Mouse (Mus musculus) urinary bladder, adult 2 months (tissue): ENCODE measurements around the gene Sigmar1. TPM values are rescaled to one million over a fixed set of nuclear protein-coding genes. Genes with fewer than 3 reads are reported as not detected.

ENCODE experiments used
- DNase-seq: peaks from one replicate; pipeline ENCODE4 v3.0.0; 2022; ENCODE audit warnings: low spot score
- polyA plus RNA-seq: library from polyadenylated mRNA; depleted of rRNA; stranded (reverse); fragments of >200 nt; gene quantifications from 2 replicates; pipeline ENCODE4 v1.2.3, GENCODE M21; 2012

The Sigmar1 gene
- polyA plus RNA-seq, 1 experiment: 81.4 TPM

DNA sequence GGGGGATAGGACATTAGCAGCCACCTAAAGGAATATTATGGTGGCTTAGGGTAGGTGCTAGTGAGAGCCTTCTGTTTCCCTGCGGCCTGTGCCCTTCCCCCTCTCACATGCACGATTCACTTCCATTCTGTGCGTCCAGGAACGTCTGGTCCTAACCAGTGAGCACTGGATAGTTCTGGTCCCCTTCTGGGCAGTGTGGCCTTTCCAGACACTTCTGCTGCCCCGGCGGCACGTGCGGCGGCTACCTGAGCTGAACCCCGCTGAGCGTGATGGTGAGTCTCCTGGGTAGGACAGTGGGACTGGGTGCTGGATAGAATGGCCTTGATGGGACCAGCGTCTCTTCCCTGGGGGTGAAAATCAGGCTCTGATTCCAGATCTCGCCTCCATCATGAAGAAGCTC is 1.4 kb upstream of the Sigmar1 start:
- no peak for DNase-seq

DNA sequence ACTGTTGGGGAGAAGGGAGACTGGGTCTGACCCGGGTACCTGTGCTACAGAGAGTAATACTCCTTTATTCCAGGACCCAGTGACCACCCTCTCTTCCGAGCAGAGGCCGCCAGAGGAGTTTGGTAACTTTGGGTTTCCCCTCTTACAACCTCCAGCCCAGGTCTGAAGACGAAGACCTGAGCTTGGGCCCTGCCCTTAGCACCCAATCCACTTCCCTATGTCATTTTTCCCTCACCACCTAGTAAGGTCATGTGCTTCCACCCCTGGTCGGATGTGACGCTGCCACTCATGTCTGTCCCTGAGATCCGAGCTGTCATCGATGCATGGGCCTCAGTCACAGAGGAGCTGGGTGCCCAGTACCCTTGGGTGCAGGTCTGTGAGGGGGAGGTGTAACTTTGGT is 483 bp upstream of the Sigmar1 start:
- DNase-seq: no peak

DNA sequence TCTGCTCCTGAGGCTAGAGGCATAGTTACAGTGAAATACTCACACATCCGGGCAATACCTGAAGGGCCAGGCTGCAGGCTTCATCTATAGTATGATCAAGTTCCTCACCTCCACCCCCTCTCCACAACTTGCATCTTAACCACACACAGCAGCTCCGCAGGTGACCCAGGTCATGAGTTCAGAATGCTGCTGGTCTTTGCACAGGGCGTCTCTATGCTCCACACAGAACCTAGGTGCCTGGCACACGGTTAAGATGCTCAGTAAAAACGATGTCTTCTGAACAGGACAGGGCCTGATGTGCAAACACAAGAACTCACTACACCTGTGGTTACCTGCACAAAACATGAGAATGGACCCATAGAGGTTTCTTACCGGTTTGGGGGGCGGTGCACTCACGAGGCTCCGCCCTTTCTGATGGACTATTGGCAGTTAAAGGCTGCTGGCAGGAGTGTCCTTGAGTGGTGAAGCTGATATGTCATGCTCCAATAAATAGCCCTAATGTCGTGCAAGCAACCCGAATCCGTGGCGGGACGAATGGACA is 1.1 kb downstream of the Sigmar1 start, which contains the start of gene Galt:
Gene Galt (plus strand): TSS at position 432 of the 541 bp plus-strand sequence.
- no peak for DNase-seq

DNA sequence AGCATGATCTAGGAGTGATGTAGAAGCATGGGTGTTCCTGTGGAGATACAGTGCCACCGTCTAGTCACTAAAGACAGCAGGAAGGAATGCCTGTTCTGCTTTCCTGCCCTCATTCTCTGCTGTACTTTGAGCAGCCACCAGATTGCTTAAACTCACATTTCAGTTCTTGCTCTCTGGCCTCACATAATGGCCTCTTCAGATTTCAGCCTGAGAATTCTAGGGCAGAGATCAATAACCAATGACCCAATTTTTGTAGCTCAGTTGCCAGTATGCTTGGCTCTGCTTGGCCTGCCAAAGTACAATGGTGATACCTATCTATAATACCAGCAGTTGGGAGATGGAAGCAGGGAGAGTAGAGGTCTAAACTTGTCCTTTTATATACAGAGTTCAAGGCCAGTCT is 10.9 kb downstream of the Sigmar1 start:
- DNase-seq: no peak

DNA sequence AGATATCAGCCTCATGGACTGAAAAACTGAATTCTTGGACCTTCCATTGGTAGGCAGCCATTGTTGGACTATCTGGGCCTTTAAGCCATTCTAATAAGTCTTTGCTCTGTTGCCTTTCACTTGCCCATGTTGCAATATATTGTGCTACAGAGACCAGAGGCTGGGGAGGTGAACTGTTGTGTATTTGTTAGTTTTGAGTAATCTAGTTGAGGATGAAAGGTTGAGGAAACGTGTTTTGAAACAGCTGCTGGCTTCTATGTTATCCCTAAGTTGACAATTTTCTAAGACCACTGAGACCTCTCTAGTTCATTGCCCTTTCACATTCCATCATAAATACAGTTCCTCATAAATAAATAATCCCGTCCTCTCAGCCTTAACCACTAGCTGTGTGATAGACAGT is 11.8 kb downstream of the Sigmar1 start:
- DNase-seq: no peak

DNA sequence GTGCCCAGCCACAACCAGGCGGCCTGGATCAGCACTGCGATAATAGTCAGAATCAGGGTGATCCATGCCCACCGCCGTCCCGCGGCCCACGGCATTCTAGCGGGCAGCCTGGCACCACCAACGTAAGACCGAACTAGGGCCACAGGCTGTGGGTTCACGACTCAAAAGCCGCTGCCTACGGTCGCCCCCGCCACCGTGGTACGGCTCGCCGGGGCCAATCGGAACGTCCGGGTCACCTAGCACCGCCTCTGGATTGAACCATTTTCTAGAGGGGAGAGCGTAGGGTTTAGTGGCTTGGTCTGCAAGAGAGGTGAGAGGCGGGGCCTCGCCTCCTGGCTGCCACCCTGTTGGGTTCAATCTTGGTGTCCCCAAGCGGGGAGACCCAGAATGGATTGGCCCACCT is 14.8 kb downstream of the Sigmar1 start:
- DNase-seq: peak; percentile 88

DNA sequence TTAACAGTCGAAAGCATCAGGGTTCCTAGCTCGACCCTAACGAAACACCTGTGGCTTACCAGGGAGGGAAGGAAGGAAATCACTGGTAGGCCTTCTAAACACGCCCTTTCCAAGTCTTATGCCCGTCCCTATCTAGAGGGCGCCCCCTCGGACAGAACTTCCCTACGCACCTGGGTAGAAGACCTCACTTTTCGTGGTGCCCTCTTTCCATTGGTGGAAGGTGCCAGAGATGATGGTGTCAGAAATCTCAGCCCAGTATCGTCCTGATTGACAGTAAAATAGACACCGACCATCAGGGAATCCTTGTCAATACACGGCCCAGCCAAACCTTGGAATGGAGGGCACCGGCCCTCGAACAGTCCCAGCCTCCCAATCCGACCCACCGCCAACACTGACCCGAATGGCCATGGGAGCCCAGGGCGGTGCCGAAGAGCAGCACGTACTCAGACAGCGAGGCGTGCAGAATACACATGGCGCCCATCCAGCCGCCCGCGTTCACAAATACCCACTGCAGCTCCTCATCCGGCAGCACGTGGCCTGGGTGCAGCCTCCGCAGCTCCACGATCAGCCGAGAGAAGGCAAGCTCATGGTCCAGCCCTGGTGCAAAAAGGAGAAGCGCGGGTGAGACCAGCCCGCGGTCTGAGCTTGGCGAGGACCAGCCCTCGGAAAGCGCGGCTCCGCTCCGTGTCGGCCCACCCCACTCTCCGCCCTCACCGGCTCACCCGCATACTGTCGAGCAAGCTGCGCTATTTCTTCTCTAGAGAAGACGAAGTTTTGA is 15.4 kb downstream of the Sigmar1 start:
- no peak for DNase-seq

DNA sequence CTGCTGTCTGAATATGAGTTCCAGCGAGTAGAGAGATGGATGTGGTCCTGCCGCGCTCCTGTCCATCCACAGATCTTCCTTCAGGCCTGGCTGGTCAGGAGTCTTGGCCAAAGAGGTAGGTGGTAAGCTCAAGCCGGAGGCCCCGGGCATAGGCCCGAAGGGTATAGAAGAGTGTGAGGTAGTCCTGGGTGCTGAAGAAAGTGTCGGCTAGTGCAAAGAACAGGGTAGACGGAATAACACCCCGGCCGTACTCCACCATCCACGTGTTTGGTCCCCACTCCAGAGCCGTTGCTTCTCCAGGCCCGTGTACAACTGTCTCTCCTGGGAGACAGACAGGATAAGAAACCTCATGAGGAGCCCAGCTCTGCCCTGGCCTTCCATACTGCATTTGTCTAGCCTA is 16.7 kb downstream of the Sigmar1 start:
- no peak for DNase-seq

DNA sequence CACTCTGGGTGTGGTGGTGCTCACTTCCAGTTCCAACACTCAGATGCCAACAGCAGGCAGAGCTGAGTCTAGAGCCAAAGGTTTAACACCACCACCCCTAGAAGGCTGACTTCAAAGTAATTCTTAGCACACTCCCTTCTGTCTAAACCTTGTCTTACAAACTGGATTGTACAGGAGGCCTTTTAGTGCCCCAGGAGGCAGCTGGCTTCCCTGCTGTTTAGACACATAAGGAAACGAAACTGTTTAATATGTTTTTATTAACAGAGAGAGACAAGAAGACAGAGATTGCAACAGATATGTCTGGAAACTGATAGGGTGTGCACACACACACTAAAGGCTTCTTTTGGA is 17.7 kb downstream of the Sigmar1 start:
- no peak for DNase-seq

DNA sequence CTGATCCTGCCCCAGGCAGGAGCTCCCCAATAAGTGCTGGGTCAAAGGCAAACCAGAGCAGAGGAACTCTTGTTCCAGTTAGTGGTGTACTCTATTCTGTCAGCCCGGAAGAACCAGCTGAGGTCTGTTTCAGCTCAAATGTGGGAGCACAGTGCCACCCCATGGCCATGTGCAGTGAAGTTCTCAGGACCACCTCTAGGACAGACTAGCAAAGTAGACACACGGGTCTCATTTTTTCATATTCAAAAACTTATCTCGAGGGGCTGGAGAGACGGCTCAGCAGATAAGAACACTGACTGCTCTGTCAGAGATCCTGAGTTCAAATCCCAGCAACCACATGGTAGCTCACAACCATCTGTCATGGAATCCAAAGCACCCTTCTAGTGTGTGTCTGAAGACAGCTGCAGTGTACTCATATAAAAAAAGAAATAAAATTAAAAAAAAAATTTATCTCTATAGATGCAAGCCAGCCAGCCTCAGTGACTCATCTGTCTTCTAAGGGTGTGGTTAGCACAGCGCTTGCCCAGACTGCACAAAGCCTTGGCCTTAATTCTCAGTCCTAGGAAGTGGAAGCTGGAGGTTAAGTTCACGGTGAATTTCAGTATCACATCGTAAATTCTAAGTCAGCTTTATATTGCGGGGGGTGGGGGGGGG is 18.2 kb downstream of the Sigmar1 start:
- DNase-seq: peak; percentile 46

DNA sequence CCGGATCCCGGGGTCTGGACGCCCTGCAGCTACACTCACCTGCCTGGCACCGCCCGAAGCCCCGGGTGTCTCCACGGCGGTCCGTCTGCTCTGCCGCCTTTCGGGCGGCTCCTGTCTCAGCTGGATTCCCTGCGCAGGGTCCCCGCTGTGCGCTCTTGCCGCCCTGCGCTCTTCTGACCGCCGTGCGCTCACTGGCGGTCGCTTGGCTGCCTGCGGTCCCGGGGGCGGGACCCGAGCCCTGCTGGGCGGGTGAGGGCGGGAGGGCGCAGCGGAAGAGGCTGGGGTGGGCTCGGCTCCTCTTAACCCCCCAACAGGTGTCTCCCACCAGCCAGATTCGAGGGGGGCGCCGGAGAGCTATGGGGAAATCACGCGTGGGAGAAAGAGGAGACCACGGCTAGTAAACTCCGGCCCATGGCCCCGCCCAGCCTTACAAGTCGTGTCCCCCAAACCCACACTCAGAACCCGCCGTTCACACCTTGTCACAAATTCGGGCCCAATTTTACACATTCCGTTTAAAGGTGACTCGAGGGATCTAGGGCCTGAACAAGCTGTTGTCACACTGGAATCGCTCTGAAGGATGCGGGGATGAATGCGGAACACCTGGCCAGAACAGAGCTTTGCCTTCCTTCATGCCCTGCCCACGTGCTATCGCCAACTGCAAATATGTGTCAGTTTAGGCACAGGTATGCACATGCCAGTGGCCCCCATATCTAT is 24.7 kb downstream of the Sigmar1 start, which contains the start of gene Arid3c:
Gene Arid3c (minus strand): TSS at position 91 of the 714 bp plus-strand sequence.
- DNase-seq: no peak

DNA sequence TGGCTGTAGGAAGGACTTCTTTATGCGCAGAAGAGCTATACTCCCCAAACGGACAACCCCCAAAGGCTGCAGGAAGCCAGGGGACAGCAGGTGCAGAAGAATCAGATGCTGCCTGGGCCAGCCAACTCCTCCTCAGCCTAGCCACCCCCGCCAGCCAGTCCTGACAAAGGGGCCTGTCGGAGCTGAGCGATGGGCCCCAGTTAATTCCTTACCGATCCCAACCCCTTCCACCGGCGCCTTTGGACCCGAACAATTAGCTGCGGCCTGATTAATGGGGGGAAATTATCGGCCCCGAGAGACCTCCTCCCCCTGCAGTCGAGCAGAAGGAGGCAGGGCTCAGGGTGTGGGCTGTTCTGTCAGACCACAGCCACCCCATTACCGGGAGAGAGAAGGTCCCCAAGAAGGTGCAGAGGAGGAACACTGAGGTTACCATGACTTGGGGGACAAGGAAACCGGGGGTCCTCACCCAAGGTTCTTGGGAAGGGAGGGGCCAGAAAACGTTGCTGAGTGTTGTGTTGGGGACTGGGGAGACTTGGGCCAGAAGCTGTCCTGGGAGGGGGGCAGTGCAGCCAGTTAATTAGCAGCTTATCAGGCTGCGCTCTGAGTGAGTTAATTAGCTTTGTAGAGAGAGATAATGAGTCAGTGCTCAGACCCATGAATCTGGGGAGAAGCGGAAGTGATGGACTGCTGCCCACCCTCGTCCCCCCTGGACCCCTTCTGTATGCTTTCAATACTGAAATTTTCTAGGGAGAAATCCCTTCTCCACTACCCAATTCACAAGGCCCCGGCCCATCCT is 28.9 kb downstream of the Sigmar1 start:
- no peak for DNase-seq

DNA sequence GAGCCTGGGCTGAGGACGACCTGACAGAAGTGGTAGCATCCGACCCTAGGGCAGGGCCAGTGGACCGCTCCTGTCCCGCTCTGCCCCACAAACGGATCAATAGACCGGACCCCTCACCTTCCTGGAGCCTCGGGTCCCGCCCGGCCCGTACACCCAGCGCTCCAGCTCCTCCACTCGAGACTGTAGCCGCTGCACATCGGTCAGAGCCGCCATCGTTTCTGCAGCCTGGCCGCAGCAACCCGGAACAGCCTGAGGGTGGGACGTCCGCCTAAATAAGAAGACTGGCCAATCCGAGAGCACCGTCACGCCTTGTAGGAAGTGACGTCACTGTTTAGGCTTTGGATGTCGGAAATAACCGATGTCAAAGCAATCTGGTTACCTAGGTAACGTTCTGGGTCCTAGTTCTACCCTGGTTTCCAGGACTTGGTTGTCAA is 33.0 kb downstream of the Sigmar1 start, which contains the start of gene Dctn3:
Gene Dctn3 (minus strand): TSS at position 253 of the 434 bp plus-strand sequence.
- DNase-seq: peak; percentile 68

DNA sequence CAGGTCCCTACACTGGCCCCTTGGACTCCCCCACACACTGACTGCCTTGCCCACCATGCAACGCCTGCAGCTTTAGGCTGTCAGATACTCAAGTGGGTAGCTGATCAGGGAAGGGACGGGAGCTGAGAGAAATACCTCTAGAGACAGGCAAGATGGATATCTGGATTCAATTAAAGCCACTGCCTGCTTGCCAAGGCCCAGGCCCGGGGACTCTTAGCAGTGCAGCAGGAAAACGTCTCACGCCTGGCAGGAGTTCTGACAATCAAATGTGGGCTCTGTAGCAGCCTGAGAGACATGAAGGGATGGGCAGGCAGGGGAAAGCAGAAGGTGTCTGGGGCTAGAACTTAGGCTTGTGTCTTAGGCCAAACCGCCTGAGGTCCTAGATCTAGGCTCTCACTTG is 39.1 kb downstream of the Sigmar1 start:
- DNase-seq: no peak

DNA sequence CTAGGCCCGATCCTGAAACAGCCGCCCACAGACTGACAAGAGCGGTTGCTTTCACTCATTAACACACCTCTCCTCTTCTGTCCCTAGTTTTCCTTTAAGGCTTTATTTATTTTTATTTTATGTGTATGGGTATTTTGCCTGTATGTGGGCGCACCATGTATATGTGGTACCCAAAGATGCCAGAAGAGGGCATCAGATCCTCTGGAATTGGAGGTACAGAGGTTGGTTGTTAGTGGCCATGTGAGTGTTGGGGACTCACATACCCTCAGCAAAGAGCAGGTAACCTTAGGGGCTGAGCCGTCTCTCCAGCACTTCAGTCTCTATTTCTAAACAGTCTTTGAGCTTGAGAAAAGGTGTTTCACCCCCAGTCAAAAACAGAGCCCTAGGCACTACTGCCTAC is 40.4 kb downstream of the Sigmar1 start:
- DNase-seq: no peak

DNA sequence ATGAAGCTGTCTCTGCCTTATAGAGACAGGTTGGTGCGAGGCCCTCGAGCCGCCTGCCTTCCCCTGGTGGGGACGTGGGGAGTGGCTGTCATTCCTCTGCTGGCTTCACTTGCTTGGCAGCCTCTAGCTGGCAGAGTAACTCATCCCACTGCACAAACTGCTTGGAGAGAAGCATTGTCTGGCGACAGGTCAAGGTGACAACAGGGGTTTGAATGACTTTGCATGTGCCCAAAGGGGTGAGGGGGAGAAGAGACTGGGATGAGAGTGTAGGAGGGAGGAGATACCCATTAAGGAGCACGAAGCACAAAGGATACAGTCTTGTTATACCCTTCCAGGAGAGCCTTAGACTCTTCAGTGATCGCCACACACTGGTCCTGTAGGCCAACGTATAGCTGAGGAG is 40.9 kb downstream of the Sigmar1 start:
- no peak for DNase-seq

DNA sequence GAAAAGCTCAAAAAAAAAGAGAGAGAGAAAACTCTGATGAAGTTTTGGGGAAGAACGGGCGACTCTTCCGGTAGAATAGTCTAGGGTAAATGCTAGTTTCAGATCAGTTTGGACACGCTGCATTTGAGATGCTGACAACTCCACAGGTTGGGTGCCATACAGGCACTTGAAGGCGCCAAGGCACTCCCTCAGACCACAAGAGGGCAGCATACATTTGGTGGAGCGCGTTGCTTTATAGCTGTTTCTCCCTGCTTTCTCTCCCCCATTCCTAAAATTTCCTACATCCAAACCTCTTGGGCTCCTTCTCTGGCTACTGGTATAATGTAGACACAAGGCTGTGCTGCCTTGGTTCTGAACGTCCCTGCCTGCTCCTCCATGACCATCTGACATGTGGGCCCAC is 41.7 kb downstream of the Sigmar1 start:
- DNase-seq: no peak

DNA sequence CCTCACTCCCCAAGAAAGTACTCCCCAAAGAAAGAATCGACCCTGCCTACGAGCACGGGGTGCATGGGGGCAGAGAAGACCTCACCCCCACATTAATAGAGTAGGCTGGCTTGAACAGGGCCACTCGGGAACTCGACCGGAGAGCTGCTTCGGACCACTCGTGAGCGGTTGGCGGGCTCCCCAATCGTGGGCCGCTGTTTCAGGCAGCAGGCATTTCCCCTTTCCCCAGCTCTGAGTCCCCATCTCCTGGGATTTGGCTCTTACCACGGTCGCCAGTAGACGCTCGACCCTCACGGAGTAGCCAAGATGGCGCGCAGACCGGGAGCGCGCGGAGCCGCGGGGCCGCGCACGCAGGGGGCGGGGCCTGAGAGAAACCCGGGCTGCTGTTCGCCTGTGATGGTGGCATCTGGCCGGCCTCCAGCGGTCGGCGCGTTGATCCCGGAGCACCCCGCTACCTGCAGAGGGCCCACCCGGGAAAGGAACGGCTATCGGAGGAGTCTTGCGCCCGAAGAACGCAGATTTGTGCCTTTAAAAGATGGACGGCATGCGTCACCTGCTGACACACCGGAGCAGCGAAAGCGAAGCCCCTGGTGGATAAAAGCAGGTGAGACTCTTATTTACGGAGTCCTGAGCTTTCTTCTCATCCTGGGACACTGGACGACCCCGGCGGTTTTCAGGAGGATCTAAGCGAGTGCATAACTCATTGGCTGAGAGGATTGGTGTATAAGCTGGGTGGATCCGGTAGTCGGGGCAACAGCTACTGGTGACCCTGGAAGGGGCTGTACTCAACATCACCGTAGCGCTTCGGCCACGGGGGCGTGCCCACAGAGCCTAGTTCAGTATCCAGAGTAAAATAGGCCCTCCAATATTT is 42.5 kb downstream of the Sigmar1 start, which contains the start of gene Rpp25l:
Gene Rpp25l (minus strand): TSS at position 338 of the 871 bp plus-strand sequence.
- peak; percentile 79 for DNase-seq

DNA sequence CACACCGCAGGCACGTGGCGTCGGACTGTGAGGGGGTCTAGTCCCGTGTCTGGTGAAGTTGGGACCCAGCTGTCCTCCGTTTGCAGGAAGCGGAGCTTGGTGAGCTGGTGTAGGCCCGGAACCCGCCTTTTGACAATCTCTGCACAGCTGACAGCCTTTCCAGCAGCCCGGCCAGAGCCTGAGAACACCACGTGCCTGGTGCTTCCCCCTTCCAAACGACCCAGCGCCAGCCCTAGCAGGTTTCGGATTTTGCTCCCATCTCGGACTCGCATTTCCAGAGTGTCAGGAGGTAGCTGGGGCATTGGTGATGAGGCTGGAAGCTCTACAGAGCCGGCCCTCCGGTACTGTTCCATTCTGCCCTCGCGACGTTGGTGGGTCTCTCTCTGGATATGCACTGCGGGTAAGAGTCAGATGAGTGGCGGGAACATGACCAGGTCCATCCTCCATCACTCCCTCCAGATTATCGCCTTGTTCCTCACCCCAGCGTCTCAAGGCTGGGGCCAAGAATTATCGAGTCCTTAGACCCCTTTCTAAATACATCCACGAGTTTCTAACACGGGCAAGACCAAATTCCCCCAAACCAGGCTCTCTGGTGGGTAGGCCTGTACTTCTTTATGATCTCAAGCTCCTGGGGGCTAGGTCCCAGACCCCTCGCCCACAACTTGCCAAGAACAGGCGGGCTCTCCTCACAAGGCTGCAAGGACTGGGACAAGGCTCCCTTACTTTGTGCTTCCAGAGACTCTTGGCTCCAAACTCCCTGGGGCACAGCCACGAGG is 43.3 kb downstream of the Sigmar1 start:
- DNase-seq: no peak
